8 mouse cellular contexts compared by ENCODE assay signal in the genomic region with DNA sequence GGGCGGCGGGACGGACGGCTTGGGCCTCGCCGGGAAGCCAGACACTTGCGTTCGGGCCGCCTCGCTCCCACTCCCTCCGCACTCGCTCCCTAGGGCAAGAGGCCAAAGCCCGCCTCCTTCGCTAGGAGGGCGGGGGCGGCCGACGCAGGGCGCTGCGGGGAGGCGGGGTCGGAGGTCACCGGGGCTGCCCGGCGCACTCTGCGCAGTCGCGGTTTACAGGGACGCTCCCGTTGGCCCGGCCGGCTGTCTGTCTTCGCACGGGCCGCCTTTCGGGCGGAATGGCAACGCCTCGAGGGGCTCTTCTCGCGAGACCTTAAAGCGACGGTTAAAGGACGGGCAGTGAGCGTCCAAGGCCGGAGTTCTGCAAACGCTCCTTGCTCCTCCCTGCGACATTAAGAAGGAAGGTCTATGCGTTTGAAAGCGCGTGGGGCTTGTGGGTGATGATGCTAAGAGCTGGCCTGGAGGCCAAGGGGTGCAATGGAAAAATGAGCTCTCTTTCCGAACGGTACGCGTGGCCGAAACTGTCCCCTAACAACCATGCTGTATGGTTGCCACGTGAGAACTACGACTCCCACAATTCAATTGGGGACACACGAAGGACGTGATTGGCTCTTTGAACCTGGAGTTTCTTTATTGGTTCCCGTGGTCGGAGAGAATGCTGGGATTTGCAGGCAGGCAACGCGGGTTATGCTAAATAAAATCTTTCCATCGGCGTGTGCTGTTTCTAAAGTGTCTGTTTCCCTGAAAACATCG. TPM values are rescaled to one million over a fixed set of nuclear protein-coding genes. Genes with fewer than 3 reads are reported as not detected.
DNase-seq lines count a peak whose midpoint lies in the region; ATAC-seq and TF ChIP-seq lines count a peak whose summit lies in the region.

A gene (minus strand): TSS at position 87 of the 753 bp plus-strand sequence.

- DNase-seq in ES-E14 (ENCODE audit: low read depth, low spot score), result peak; percentile 93
- peak; percentile 99 for DNase-seq in cerebellum, adult 11-12 months
- DNase-seq in heart, postnatal 25 days (ENCODE audit: low spot score), result peak; percentile 99
- DNase-seq in layer of hippocampus, adult 18-20 months (ENCODE audit: low spot score in 2 of 2), result peak; percentile 99
- DNase-seq in lung, adult 2 months, result peak; percentile 100
- DNase-seq in thymus, adult 18-20 months, result peak; percentile 97 to 98

- peak within 1 kb of the TSS; percentile 88 to 98 for H3K4me3 ChIP-seq in ES-E14 (ENCODE audit: insufficient read depth in 1 of 2, low read depth in 1 of 2, low read length in 2 of 2, poor library complexity in 1 of 2, severe bottlenecking in 1 of 2)
- H3K4me3 ChIP-seq in forebrain, embryonic 15.5 days, result peak within 1 kb of the TSS; percentile 95
- peak within 1 kb of the TSS; percentile 86 for H3K4me3 ChIP-seq in lung, adult 2 months (replicated peaks; ENCODE audit: extremely low read depth, low read depth, low read length)

- ATAC-seq in forebrain, embryonic 15.5 days (replicated peaks), result peak; percentile 99
- peak; percentile 91 for ATAC-seq in neutrophil, adult 5-6 weeks (ENCODE audit: extremely low read depth, insufficient number of reproducible peaks, low FRiP score, poor library complexity, severe bottlenecking)

- no peak for TF ChIP-seq CTCF in lung, adult 2 months (IDR thresholded peaks at IDR 0.05; ENCODE audit: insufficient read depth, low read length)

- intact Hi-C loops in heart, postnatal 25 days (cut with DNase I), result loop anchor here (5.0 kb wide), 1 partner anchor 373 kb away; no protein-coding TSS in a partner anchor

- H3K4me2 ChIP-seq in forebrain, embryonic 15.5 days (replicated peaks), result peak within 1 kb of the TSS; percentile 80

- in situ Hi-C loops in ES-E14 (cut with MboI; ENCODE audit: low sequenced_read_pairs in 2 of 2, unreplicated experiment in 2 of 2), result no loop called here

- peaks cover 5% of the 10 kb centered on the region for H3K36me3 ChIP-seq in ES-E14 (ENCODE audit: control insufficient read depth, insufficient read depth, low read length, poor library complexity, severe bottlenecking)
- H3K36me3 ChIP-seq in forebrain, embryonic 15.5 days, result peaks cover 5% of the 10 kb centered on the region

- under 1% methylated on average over 66 of the region's 67 CpGs for WGBS in forebrain, embryonic 15.5 days
- under 1% methylated on average over 62 of the region's 67 CpGs for WGBS in lung, adult 2 months

- H3K9ac ChIP-seq in ES-E14 (ENCODE audit: insufficient read depth, low read depth, low read length, poor library complexity, severe bottlenecking), result peak within 1 kb of the TSS; percentile 96
- peak within 1 kb of the TSS; percentile 85 for H3K9ac ChIP-seq in forebrain, embryonic 15.5 days (replicated peaks)

- H3K9me3 ChIP-seq in ES-E14 (ENCODE audit: control insufficient read depth, insufficient read depth, low read depth, low read length), result no peaks in the 10 kb centered on the region
- no peaks in the 10 kb centered on the region for H3K9me3 ChIP-seq in forebrain, embryonic 15.5 days

- peak within 1 kb of the TSS; percentile 94 for H3K27ac ChIP-seq in ES-E14 (ENCODE audit: insufficient read depth, low read depth, low read length, poor library complexity, severe bottlenecking)
- H3K27ac ChIP-seq in forebrain, embryonic 15.5 days (replicated peaks), result peak within 1 kb of the TSS; percentile 96

- no peaks in the 10 kb centered on the region for H3K27me3 ChIP-seq in forebrain, embryonic 15.5 days

- peak; percentile 73; the same call in 1 of the 2 replicates for TF ChIP-seq POLR2A in lung, adult 2 months (IDR thresholded peaks at IDR 0.05; ENCODE audit: borderline replicate concordance, extremely low read depth, low read depth, low read length)

- peaks cover 5 to 10% of the 10 kb centered on the region in 2 experiments; a peak in 3 of 4 replicates for H3K4me1 ChIP-seq in ES-E14 (ENCODE audit: control insufficient read depth in 2 of 2, insufficient read depth in 2 of 2, low read length in 2 of 2, poor library complexity in 1 of 2)
- H3K4me1 ChIP-seq in forebrain, embryonic 15.5 days, result peaks cover 22% of the 10 kb centered on the region
- H3K4me1 ChIP-seq in lung, adult 2 months (ENCODE audit: control insufficient read depth, insufficient read depth, low read length), result peaks cover 2% of the 10 kb centered on the region; the same call in 1 of the 2 replicates

TF ChIP-seq in ES-E14, 5 proteins besides CTCF, POLR2A, EP300 and RAD21:
- no peak for TF ChIP-seq ZNF384 (IDR thresholded peaks at IDR 0.05; ENCODE audit: low read depth, low read length)
- TF ChIP-seq MAFK (IDR thresholded peaks at IDR 0.05; ENCODE audit: insufficient read depth, low read depth, low read length), result no peak
- peak; percentile 94 for TF ChIP-seq CHD2 (IDR thresholded peaks at IDR 0.05; ENCODE audit: low read depth, low read length)
- peak; percentile 92 for TF ChIP-seq HCFC1 (IDR thresholded peaks at IDR 0.05; ENCODE audit: borderline replicate concordance, insufficient read depth, low read length)

RNA-seq across cellular contexts. Expression of the gene that starts here (rescaled TPM):
- 95.6 and 122 TPM in 2 replicates for total RNA-seq in ES-E14 (2012; rRNA removed)
- 53.8 and 55.0 TPM in 2 replicates for polyA plus RNA-seq in forebrain, embryonic 15.5 days (2015; fragmentation: Nextera tagmentation; extraction: Ambion mirVana)
- total RNA-seq in heart, postnatal 25 days (2021), result 10 to 100 TPM; 35.6 to 42.8 TPM
- total RNA-seq in layer of hippocampus, adult 18-20 months (2021), result 100 to 1,000 TPM; 142 to 146 TPM
- 16.5 and 29.4 TPM in 2 replicates for polyA plus RNA-seq in lung, adult 2 months (2012; rRNA removed)
- total RNA-seq in neutrophil, adult 5-6 weeks (2017), result 26.8 and 28.5 TPM in 2 replicates

Comparison
In these comparisons a context has a peak if more than half of its experiments do, and no peak if none do; other contexts are left out.
1. Peak in every context shown above with its lines: DNase-seq, ATAC-seq, H3K4me3 ChIP-seq and H3K27ac ChIP-seq.